Mouse (Mus musculus) layer of hippocampus, adult 2 months (tissue): ENCODE measurements around the gene Gpc2. TPM values are rescaled to one million over a fixed set of nuclear protein-coding genes. Genes with fewer than 3 reads are reported as not detected.

ENCODE experiments used
- DNase-seq, 2 experiments: peaks; one replicate each; pipeline ENCODE4 v3.0.0; 2022; ENCODE audit warnings: low spot score in 2 of 2
- H3K27ac ChIP-seq: fragments of 200-600 bp; 2 replicates; pipeline ENCODE4 v1.8.1; 2022
- H3K4me3 ChIP-seq: fragments of 200-600 bp; 2 replicates; pipeline ENCODE4 v1.8.1; 2022; ENCODE audit warnings: mild to moderate bottlenecking
- CTCF ChIP-seq: fragments of 200-600 bp; conservative IDR thresholded peaks from 2 replicates; pipeline ENCODE4 v1.8.1; 2022; ENCODE audit warnings: antibody characterized with exemption, mild to moderate bottlenecking, moderate library complexity
- total RNA-seq, 2 experiments: library from RNA; stranded (reverse); gene quantifications; 2 replicates each; pipeline ENCODE4 v1.2.3; 2021

Gene Gpc2
- total RNA-seq, 2 experiments from 2014 or later: 2.4 to 2.5 TPM

DNA sequence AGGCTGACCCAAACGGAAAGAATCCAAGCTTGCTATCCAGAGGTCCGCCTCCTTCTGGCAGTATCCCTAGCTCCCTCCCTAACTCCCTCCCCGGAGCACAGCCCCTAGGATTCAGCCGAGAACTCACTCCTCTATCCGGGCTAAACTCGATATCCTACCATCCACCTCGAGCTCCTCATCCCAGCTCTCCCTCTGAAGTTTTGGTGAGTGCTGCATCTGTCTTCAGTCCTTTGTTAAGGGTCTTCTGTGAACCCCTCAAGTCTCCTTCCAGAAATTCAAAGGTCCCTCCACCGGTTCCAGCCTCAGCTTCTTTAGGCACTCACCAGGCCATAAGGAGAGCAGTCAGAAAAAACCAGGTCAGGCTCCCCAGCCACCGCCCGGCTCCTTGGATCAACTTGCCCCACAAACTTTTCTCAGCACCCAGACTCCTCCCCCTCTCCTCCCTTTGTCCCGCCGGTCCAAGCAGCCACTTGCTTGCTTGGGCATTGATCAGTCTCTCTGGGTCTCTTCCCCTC lies 7.3 kb downstream of the Gpc2 start, which contains the start of gene Gal3st4:
Gene Gal3st4 (minus strand): TSS at position 432 of the 515 bp plus-strand sequence.
- no peak for DNase-seq
- Histone ChIP-seq H3K4me3 (peak within 1 kb of the TSS; percentile 35), H3K27ac (peak within 1 kb of the TSS; percentile 75; the same call in 1 of the 2 replicates)
- no peak for TF ChIP-seq CTCF

DNA sequence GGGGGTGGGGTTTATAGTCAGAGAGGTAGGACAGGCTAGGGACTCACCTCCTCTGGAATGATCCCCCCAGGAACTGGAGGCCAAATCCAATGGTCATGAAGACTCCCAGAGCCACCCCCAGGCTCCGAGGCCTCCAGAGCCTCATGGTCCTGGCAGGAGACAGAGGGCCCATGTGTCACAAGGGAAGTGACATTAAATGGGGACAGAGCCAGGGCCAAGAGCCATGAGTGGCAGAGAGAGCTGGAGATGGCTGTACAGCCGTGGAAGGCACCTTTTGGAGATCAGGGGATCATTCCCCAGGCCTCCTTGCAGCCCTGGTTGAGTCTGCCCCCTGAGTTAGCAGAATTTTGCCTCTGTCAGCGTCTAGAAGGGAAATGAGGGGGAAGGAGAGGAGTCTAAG lies 8.6 kb downstream of the Gpc2 start:
- no peak for DNase-seq
- H3K27ac ChIP-seq: peak overlapping the region; percentile 14; the same call in 1 of the 2 replicates
- TF ChIP-seq CTCF: no peak
- no peak overlapping the region for H3K4me3 ChIP-seq

DNA sequence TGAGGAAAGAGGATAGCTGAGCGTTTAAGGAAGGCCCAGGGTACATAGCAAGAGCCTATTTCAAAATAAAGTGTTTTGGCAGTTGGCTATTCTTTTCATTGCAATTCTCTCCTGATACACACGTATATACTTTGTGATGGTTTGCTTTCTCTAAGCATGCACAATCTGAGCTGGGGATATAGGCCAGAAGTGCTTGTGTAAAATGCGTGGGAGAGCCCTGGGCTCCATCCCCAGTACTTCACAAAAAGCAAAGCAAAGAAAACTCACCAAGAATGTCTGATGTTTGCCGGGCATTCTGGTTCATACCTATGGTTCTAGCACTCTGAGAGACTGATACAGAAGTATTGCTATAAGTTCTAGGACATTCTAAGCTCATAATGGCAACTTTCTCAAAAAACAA lies 10.8 kb downstream of the Gpc2 start:
- Histone ChIP-seq H3K4me3 (no peak overlapping the region), H3K27ac (no peak overlapping the region)
- TF ChIP-seq CTCF: no peak
- DNase-seq: no peak

DNA sequence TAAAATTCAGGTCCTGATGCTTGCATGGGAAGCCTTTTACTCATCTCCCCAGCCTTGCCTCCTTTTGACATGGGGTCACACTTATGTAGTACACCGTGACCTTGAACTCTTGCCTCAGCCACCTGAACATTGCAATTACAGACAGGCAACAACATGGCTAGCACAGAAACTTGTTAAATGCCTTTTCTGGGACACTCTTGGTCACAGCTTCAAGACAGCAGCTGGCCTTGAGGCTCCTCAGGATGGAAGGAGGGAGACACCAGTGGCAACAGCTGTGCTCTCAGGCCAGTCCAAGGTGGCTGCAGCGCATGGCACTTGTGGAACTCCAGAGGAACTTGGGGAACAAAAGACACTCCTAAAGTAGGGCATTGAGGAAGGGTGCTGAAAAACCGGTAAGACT lies 12.7 kb downstream of the Gpc2 start:
- H3K27ac ChIP-seq: no peak overlapping the region
- no peak for TF ChIP-seq CTCF
- H3K4me3 ChIP-seq: no peak overlapping the region
- no peak for DNase-seq

DNA sequence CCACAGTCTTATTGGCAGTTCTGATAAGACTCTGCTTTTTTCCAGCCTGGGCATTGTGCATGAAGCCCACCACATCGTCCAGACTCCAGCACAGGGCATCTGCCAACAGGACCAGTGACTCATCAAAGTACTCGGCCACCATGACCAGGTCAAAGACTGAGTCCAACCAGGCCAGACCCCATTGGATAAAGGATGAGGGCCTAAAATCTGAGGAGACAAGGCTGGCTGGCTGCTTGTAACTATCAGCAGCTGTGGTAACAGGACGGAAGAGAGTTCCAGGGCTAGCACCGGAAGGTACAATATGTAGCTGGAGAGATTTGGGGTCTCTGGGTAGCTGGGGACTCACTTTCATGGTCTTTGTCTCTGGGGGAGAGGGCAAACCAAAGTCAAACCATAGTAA lies 14.1 kb downstream of the Gpc2 start:
- DNase-seq: no peak

DNA sequence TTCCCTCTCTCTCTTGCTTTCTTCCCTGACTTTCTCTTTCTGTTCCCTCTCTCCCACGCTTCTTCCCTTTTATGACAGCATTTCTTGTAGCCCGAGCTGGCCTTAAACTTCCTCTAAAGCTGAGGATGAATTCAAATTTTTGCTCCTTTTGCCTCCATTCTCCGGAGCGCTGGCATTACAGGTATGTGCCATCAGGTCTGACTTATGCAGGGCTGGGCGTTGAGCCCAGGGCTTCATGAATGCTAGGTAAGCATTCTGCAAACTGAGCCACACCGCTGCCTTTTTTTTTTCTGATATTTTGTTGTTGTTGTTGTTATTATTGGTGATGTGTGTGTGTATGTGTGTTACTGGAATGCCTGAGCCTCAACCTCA lies 15.6 kb downstream of the Gpc2 start:
- DNase-seq: no peak
- Histone ChIP-seq H3K27ac (peak overlapping the region; percentile 93), H3K4me3 (peak overlapping the region; percentile 78)
- no peak for TF ChIP-seq CTCF

More for the DNA sequence above, 14.1 kb downstream of the Gpc2 start:
- TF ChIP-seq CTCF: no peak
- Histone ChIP-seq H3K4me3 (no peak overlapping the region), H3K27ac (no peak overlapping the region)

DNA sequence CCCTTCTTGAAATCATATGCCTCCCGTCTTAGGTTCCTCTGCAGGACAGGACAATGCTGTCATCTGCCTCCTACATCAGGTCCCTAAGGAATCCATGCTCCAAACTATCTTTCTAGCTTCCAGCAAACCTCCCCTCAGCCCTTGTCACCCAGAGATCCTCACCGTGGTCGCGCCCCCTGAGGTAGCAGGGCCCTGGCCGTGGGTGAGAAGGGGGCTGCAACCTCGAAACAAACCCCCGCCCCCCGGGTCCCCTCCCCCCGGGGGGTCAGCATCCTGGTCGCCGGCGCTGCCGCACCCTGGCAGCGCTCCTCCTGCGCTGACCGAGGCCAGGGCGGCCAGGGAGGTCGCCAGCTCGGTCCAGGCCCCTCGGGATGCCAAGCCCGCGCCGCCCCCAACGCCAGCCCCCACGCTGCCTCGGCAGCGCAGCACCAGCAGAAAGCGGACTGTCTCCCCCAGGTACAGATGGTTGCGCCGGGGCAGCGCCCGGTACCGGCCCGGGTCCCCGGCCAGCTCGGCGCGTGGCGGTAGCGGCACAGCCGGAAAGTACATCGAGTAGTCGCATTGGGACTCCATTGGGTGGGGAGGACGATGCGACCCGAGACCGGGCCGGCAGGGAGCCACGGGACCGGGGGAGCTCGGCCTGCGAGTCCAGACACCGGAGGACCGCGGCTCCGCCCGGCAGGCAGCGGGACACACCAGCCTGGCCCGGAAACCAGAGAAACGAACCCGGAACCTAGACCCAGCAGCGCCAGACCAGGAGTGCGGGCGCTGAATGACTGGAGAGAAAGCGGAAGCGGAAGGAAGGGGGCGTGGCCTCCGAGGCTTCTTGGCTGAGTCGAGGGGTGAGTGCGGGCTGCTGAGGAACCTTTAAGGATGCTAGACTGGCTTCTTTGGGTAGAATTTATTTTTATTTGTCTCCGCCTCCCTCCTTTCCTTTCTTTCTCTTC lies 16.3 kb downstream of the Gpc2 start, which contains the start of gene BC037034:
Gene BC037034 (minus strand): TSS at position 774 of the 947 bp plus-strand sequence.
- peak; percentile 20 for TF ChIP-seq CTCF
- peak within 1 kb of the TSS; percentile 78 for H3K4me3 ChIP-seq
- DNase-seq: peak; percentile 90 to 92
- peak within 1 kb of the TSS; percentile 93 for H3K27ac ChIP-seq

DNA sequence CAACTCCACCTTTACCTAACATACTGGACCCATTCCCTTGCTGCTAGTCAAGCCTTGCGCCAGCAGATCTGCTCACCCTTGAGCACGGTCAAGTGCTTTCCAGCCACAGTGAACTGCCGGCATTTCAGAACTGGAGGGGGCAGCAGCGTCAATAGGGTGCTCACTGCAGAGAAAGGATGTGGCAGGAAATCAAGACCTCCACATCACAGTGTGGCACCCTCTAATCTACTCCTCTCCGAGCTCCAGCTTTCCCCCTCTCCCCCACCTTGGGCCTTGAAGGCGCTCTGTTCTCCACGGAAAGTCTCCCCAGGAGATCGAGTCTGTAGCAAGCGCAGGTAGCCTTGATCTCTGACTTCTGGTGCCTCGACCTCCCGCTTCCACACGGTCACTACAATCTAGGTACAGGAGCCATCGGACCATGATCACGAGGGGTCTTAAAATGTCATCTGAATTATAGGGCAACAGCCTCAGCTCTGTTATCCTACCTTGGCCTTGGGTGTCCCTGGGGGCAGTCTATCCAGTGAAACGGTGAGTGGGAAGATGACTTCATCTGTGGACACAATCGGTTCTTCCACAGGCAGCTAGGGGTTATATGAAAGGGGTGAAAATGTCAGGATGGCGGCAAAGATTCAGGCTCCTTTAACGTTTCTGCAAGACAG lies 17.1 kb downstream of the Gpc2 start:
- 0 out of 2 replicates have a peak, but pooled peaks have one; percentile 3 for TF ChIP-seq CTCF
- no peak for DNase-seq
- H3K4me3 ChIP-seq: peak overlapping the region; percentile 78
- H3K27ac ChIP-seq: peak overlapping the region; percentile 93

DNA sequence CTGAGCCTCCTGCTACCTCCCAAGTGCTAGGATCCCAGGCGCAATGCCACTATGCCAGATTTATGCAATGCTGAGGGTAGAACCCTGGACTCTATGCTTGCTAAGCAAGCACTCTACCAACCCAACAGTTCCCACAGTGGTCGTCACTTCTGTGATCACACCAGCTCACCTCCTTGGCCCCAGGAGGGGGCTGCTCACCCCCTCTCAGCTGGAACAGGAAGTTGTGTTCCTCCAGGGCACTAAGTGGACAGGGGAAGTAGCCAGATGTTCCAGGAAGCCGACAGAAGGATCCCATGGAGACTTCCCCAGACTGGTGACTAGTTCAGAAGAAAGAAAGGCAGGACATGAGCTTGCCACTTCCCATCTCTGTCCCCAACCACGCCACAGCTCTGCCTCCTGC lies 17.8 kb downstream of the Gpc2 start:
- Histone ChIP-seq H3K4me3 (no peak overlapping the region), H3K27ac (peak overlapping the region; percentile 93)
- no peak for DNase-seq
- no peak for TF ChIP-seq CTCF

DNA sequence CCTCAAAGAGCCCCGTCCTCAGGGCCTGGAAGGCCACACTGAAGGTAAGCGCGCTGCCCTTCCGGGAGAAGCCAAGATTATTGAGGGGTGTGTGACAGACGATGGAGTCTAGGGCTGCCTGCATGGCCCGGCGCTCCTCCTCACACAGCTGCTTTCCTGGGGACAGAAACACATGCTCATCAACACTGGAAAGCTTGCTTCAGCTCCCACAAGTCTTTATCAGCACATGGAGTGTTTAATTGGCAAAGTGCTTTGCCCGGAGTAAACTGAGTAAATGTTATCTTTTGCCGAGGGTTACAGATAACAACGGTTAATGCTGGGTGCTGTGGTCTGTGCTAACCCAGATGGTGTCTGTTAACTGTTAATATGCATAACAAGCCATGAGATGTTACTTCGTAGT lies 19.0 kb downstream of the Gpc2 start:
- TF ChIP-seq CTCF: no peak
- no peak for DNase-seq
- no peak overlapping the region for H3K27ac ChIP-seq
- H3K4me3 ChIP-seq: no peak overlapping the region

DNA sequence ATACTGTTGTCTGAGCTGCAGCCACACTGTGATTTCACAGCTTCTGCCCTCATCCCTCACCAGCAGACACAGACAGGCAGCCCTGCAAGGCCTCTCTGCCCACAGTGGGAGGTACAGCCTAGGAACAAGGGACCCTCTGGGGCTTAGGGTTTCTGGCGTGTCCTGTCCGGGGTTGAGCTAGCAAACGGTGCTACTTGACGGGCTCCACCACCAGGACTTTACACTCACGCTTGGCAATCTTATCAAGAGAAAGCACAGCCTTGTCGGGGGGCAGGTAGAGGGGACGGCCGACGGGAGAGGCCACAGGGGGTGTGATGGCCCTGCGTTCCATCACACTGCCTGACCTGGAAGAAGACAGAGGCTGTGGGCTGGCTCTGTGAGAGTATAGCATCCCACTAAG lies 19.8 kb downstream of the Gpc2 start:
- no peak for DNase-seq
- Histone ChIP-seq H3K4me3 (no peak overlapping the region), H3K27ac (no peak overlapping the region)
- TF ChIP-seq CTCF: no peak

DNA sequence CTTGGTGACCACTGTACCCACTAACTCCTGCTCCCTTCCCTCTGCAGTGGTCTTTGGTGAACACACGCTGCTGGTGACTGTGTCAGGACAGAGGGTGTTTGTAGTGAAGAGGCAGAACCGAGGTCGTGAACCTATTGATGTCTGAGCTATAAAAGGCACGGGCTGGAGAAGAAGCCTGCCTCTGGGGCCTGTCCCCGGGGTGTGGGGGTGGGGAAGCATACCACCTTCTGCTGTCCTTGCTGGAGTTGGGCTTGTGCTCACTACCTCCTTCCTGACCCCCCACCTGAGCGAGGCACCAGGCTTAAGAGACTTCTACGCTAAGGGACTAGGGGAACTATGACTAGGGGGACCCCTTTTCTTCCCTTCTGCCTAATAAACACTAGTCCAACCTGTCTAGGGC lies 20.8 kb downstream of the Gpc2 start:
- DNase-seq: no peak
- TF ChIP-seq CTCF: no peak
- Histone ChIP-seq H3K27ac (no peak overlapping the region), H3K4me3 (no peak overlapping the region)

DNA sequence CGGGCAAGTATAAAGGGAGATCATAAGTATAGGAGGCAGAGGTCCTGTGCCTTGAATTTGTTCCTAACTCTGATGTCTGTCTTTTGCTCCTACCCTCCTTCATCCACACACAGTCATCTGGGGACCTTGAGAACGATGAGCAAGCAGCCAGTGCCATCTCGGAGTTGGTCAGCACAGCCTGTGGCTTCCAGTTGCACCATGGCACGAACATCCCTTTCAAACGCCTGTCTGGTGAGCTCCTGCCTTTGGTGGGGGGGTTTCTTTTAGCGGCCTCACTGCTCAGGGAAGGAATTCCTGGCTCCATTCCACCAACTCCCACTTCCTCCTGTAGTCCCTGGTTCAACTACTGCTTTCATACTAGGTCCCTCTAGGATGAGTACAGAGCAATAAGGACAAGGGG lies 21.3 kb downstream of the Gpc2 start:
- no peak for TF ChIP-seq CTCF
- peak in 1 of 2 experiments; percentile 26 for DNase-seq
- Histone ChIP-seq H3K27ac (no peak overlapping the region), H3K4me3 (no peak overlapping the region)
